Mouse (Mus musculus): ENCODE measurements around the gene Polr3g.

- no peak for TF ChIP-seq POLR2A (IDR thresholded peaks at IDR 0.05; ENCODE audit: borderline replicate concordance, insufficient read depth, low read length)
- TF ChIP-seq CTCF (IDR thresholded peaks at IDR 0.05; ENCODE audit: borderline replicate concordance, insufficient read depth, low read depth, low read length): no peak
These were observed 52.6 kb downstream of the Polr3g start for GRCm38 (mm10) chr13:81658053-81658752.

Measured in cerebellum, adult 2 months (tissue).